Mouse (Mus musculus): ENCODE measurements around the gene Pafah2. TPM values are rescaled to one million over a fixed set of nuclear protein-coding genes. Genes with fewer than 3 reads are reported as not detected.

The Pafah2 gene
- polyA plus RNA-seq, 1 experiment from 2014 or later = 16.8 TPM

GRCm38 (mm10) chr4:134416177-134416576 lies 20.1 kb downstream of the Pafah2 start:
- WGBS = 77% methylated on average over 17 of the region's 17 CpGs
- TF ChIP-seq CTCF (IDR thresholded peaks at IDR 0.05; ENCODE audit: low read depth) (no peak), EP300 (optimal IDR thresholded peaks at IDR 0.05) (no peak)
- no peak overlapping the region for H3K27ac ChIP-seq (replicated peaks)

GRCm38 (mm10) chr4:134416602-134417001 lies 20.5 kb downstream of the Pafah2 start:
- Histone ChIP-seq H3K9me3 (ENCODE audit: control insufficient read depth, low read length) (no peaks in the 10 kb centered on the region), H3K36me3 (ENCODE audit: control insufficient read depth, insufficient read depth, low read length) (peaks cover 13% of the 10 kb centered on the region), H3K4me2 (replicated peaks; ENCODE audit: low read depth) (no peak overlapping the region), H3K9ac (ENCODE audit: low read length) (no peak overlapping the region), H3K27ac (replicated peaks) (no peak overlapping the region), H3K4me3 (ENCODE audit: low read depth, low read length) (no peak overlapping the region), H3K27me3 (ENCODE audit: control insufficient read depth, insufficient read depth, low read length) (no peaks in the 10 kb centered on the region), H3K4me1 (replicated peaks; ENCODE audit: control insufficient read depth, insufficient read depth) (no peaks in the 10 kb centered on the region)
- no peak for DNase-seq (ENCODE audit: low spot score)
- 75% methylated on average over 15 of the region's 15 CpGs for WGBS
- no peak for ATAC-seq (ENCODE audit: low FRiP score, low TSS enrichment)
- TF ChIP-seq CTCF (IDR thresholded peaks at IDR 0.05; ENCODE audit: low read depth) (no peak), EP300 (optimal IDR thresholded peaks at IDR 0.05) (no peak)

More at GRCm38 (mm10) chr4:134416177-134416576, 20.1 kb downstream of the Pafah2 start:
- Histone ChIP-seq H3K4me3 (ENCODE audit: low read depth, low read length) (no peak overlapping the region), H3K4me1 (replicated peaks; ENCODE audit: control insufficient read depth, insufficient read depth) (no peaks in the 10 kb centered on the region), H3K4me2 (replicated peaks; ENCODE audit: low read depth) (no peak overlapping the region), H3K27me3 (ENCODE audit: control insufficient read depth, insufficient read depth, low read length) (no peaks in the 10 kb centered on the region), H3K9ac (ENCODE audit: low read length) (no peak overlapping the region), H3K9me3 (ENCODE audit: control insufficient read depth, low read length) (no peaks in the 10 kb centered on the region), H3K36me3 (ENCODE audit: control insufficient read depth, insufficient read depth, low read length) (peaks cover 13% of the 10 kb centered on the region)
- DNase-seq (ENCODE audit: low spot score) = no peak
- ATAC-seq (ENCODE audit: low FRiP score, low TSS enrichment) = no peak

DNA sequence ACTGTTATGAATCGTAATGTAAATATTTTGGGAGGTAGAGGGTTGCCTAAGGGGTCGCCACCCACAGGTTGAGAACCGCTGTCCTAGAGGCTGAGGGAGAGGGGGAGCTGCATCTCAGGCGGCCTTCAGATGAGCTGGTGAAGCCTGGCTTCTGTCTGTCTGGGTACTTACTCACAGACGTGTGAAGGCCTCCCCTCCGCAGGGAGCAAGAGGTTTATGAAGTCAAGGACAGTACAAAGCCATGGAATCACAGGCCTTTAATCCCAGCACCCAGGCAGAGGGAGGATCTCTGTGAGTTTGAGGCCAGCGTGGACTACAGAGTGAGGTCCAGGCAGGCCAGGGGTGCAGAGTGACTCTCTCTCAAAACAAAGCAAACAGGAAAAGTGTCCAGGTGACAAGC lies 21.0 kb downstream of the Pafah2 start:
- Histone ChIP-seq H3K27ac (replicated peaks) (no peak overlapping the region), H3K4me1 (replicated peaks; ENCODE audit: control insufficient read depth, insufficient read depth) (no peaks in the 10 kb centered on the region), H3K9me3 (ENCODE audit: control insufficient read depth, low read length) (no peaks in the 10 kb centered on the region), H3K9ac (ENCODE audit: low read length) (no peak overlapping the region), H3K27me3 (ENCODE audit: control insufficient read depth, insufficient read depth, low read length) (no peaks in the 10 kb centered on the region), H3K4me2 (replicated peaks; ENCODE audit: low read depth) (no peak overlapping the region), H3K36me3 (ENCODE audit: control insufficient read depth, insufficient read depth, low read length) (peaks cover 13% of the 10 kb centered on the region), H3K4me3 (ENCODE audit: low read depth, low read length) (no peak overlapping the region)
- TF ChIP-seq CTCF (IDR thresholded peaks at IDR 0.05; ENCODE audit: low read depth) (no peak), EP300 (optimal IDR thresholded peaks at IDR 0.05) (no peak)
- ATAC-seq (ENCODE audit: low FRiP score, low TSS enrichment) (no peak), DNase-seq (ENCODE audit: low spot score) (no peak)
- WGBS = 52% methylated on average over 7 of the region's 7 CpGs

- Histone ChIP-seq H3K36me3 (ENCODE audit: control insufficient read depth, insufficient read depth, low read length) (peaks cover 15% of the 10 kb centered on the region; the same call in 1 of the 2 replicates), H3K9me3 (ENCODE audit: control insufficient read depth, low read length) (no peaks in the 10 kb centered on the region), H3K27me3 (ENCODE audit: control insufficient read depth, insufficient read depth, low read length) (no peaks in the 10 kb centered on the region), H3K4me1 (replicated peaks; ENCODE audit: control insufficient read depth, insufficient read depth) (no peaks in the 10 kb centered on the region), H3K4me2 (replicated peaks; ENCODE audit: low read depth) (no peak overlapping the region), H3K4me3 (ENCODE audit: low read depth, low read length) (no peak overlapping the region), H3K27ac (replicated peaks) (no peak overlapping the region), H3K9ac (ENCODE audit: low read length) (no peak overlapping the region)
- WGBS = 70% methylated on average over 11 of the region's 11 CpGs
- no peak for DNase-seq (ENCODE audit: low spot score)
- TF ChIP-seq CTCF (IDR thresholded peaks at IDR 0.05; ENCODE audit: low read depth) (no peak), EP300 (optimal IDR thresholded peaks at IDR 0.05) (no peak)
- no peak for ATAC-seq (ENCODE audit: low FRiP score, low TSS enrichment)
Measured at GRCm38 (mm10) chr4:134421971-134422370, 25.9 kb downstream of the Pafah2 start.

GRCm38 (mm10) chr4:134423949-134424348 lies 27.8 kb downstream of the Pafah2 start:
- ATAC-seq (ENCODE audit: low FRiP score, low TSS enrichment) (no peak), DNase-seq (ENCODE audit: low spot score) (no peak)

DNA sequence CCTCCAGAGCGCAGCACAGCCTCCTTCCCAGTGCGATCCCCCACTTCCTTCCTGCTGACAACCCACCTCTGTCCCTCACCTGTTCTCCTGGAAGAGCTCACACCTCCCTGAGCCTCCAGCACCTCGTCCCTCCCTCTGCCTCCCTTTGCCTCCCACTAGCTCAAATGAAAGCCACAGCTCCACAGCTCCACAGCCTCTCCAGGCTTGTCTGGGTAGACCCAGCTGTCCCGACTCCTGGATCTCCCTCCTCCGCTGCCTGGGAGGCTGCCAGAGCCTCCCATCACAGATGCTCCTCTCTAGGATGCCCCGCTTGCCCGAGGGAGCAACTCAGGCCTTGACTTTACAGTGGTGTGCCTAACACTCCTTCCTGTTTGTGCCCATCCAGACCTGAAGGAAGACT lies 29.0 kb downstream of the Pafah2 start:
- no peak overlapping the region for H3K4me2 ChIP-seq (replicated peaks; ENCODE audit: low read depth)
- ATAC-seq (ENCODE audit: low FRiP score, low TSS enrichment) (no peak), DNase-seq (ENCODE audit: low spot score) (no peak)
- H3K9me3 ChIP-seq (ENCODE audit: control insufficient read depth, low read length) = no peaks in the 10 kb centered on the region
- H3K4me1 ChIP-seq (replicated peaks; ENCODE audit: control insufficient read depth, insufficient read depth) = no peaks in the 10 kb centered on the region
- 76% methylated on average over 7 of the region's 7 CpGs for WGBS
- peaks cover 13% of the 10 kb centered on the region for H3K36me3 ChIP-seq (ENCODE audit: control insufficient read depth, insufficient read depth, low read length)
- H3K4me3 ChIP-seq (ENCODE audit: low read depth, low read length) = no peak overlapping the region
- H3K27me3 ChIP-seq (ENCODE audit: control insufficient read depth, insufficient read depth, low read length) = no peaks in the 10 kb centered on the region
- TF ChIP-seq EP300 (optimal IDR thresholded peaks at IDR 0.05) = no peak
- TF ChIP-seq CTCF (IDR thresholded peaks at IDR 0.05; ENCODE audit: low read depth) = no peak
- H3K27ac ChIP-seq (replicated peaks) = no peak overlapping the region
- H3K9ac ChIP-seq (ENCODE audit: low read length) = no peak overlapping the region

More at GRCm38 (mm10) chr4:134423949-134424348, 27.8 kb downstream of the Pafah2 start:
- peaks cover 15% of the 10 kb centered on the region for H3K36me3 ChIP-seq (ENCODE audit: control insufficient read depth, insufficient read depth, low read length)
- H3K9me3 ChIP-seq (ENCODE audit: control insufficient read depth, low read length) = no peaks in the 10 kb centered on the region
- H3K27ac ChIP-seq (replicated peaks) = no peak overlapping the region
- no peak for TF ChIP-seq EP300 (optimal IDR thresholded peaks at IDR 0.05)
- TF ChIP-seq CTCF (IDR thresholded peaks at IDR 0.05; ENCODE audit: low read depth) = no peak
- no peaks in the 10 kb centered on the region for H3K27me3 ChIP-seq (ENCODE audit: control insufficient read depth, insufficient read depth, low read length)
- no peak overlapping the region for H3K9ac ChIP-seq (ENCODE audit: low read length)
- no peak overlapping the region for H3K4me3 ChIP-seq (ENCODE audit: low read depth, low read length)
- WGBS = 88% methylated on average over 7 of the region's 7 CpGs
- H3K4me2 ChIP-seq (replicated peaks; ENCODE audit: low read depth) = no peak overlapping the region
- H3K4me1 ChIP-seq (replicated peaks; ENCODE audit: control insufficient read depth, insufficient read depth) = no peaks in the 10 kb centered on the region

All from stomach, postnatal 0 days (tissue).